In the genomic region with DNA sequence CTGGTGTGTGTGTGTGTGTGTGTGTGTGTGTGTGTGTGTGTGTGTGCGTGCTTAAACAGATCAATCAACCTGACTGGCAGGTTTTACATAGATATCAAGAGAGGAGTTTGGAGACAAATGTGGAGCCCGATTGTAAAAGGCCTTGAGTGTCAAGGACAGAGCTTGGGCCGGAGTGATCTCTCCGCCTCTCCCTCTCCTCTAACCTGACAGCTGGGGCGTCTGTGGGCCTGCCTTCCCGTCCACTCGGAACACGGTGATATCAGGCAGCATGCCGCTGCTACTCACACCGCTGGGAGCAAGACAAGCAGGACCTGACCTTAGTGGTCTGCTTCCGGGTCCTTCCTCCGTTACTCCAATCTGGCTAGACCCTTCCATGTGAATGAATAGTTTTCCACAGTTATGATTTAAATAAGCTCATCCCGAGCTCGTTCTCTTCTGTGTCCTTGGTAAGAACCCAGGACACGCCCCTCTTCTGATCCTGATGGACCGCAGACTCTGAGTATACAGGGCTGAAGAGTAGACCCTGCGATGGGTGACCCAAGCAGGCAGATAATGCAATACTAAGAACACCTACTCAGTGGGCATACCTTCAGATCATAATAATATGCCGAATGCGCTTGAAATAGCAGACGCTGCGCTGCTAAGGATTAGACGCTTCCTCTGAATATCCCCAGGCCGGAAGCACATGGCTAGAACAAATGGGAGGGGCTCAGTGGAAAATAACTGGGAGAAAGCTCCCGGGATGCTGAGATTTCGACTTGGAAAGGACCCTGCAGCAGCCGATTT, we compare ENCODE assay signal across 7 mouse cellular contexts.
DNase-seq lines count a peak whose midpoint lies in the region; ATAC-seq and TF ChIP-seq lines count a peak whose summit lies in the region.

No protein-coding gene starts in this region.

- no peak overlapping the region for H3K9ac ChIP-seq in lung, embryonic 14.5 days
- H3K9ac ChIP-seq in embryonic facial prominence, embryonic 13.5 days: no peak overlapping the region
- H3K9ac ChIP-seq in heart, embryonic 13.5 days: no peak overlapping the region; the same call in 1 of the 2 replicates

- TF ChIP-seq CTCF in lung, embryonic 14.5 days (IDR thresholded peaks at IDR 0.05; ENCODE audit: low read depth): no peak

- peak; percentile 15; the same call in 1 of the 2 replicates for ATAC-seq in lung, embryonic 14.5 days (ENCODE audit: insufficient read depth)
- ATAC-seq in embryonic facial prominence, embryonic 13.5 days (ENCODE audit: insufficient number of reproducible peaks, insufficient read depth, low FRiP score, low TSS enrichment, low read depth): peak; percentile 59; the same call in 1 of the 2 replicates
- ATAC-seq in heart, embryonic 13.5 days (ENCODE audit: extremely low read depth, insufficient number of reproducible peaks, low FRiP score, low TSS enrichment): no peak

- H3K4me3 ChIP-seq in lung, embryonic 14.5 days (ENCODE audit: low read depth, low read length): no peak overlapping the region
- H3K4me3 ChIP-seq in embryonic facial prominence, embryonic 13.5 days: peak overlapping the region; percentile 1; the same call in 1 of the 2 replicates
- H3K4me3 ChIP-seq in heart, embryonic 13.5 days: no peak overlapping the region
- no peak overlapping the region for H3K4me3 ChIP-seq in midbrain, embryonic 10.5 days

- no peaks in the 10 kb centered on the region for H3K9me3 ChIP-seq in lung, embryonic 14.5 days (ENCODE audit: low read depth, low read length)
- H3K9me3 ChIP-seq in embryonic facial prominence, embryonic 13.5 days: no peaks in the 10 kb centered on the region
- H3K9me3 ChIP-seq in heart, embryonic 13.5 days: no peaks in the 10 kb centered on the region
- H3K9me3 ChIP-seq in midbrain, embryonic 10.5 days (replicated peaks): no peaks in the 10 kb centered on the region

- H3K4me1 ChIP-seq in lung, embryonic 14.5 days (ENCODE audit: insufficient read depth): no peaks in the 10 kb centered on the region
- H3K4me1 ChIP-seq in embryonic facial prominence, embryonic 13.5 days: peaks cover 12% of the 10 kb centered on the region
- peaks cover 6% of the 10 kb centered on the region; the same call in 1 of the 2 replicates for H3K4me1 ChIP-seq in heart, embryonic 13.5 days
- H3K4me1 ChIP-seq in midbrain, embryonic 10.5 days: peaks cover 22% of the 10 kb centered on the region

- H3K36me3 ChIP-seq in lung, embryonic 14.5 days (ENCODE audit: insufficient read depth): no peaks in the 10 kb centered on the region
- H3K36me3 ChIP-seq in embryonic facial prominence, embryonic 13.5 days: no peaks in the 10 kb centered on the region
- no peaks in the 10 kb centered on the region for H3K36me3 ChIP-seq in heart, embryonic 13.5 days
- H3K36me3 ChIP-seq in midbrain, embryonic 10.5 days: no peaks in the 10 kb centered on the region

- 48% methylated on average over 26 of the region's 26 CpGs for WGBS in lung, embryonic 14.5 days
- 49% methylated on average over 26 of the region's 26 CpGs for WGBS in embryonic facial prominence, embryonic 13.5 days
- 55% methylated on average over 26 of the region's 26 CpGs for WGBS in heart, embryonic 13.5 days
- 86% methylated on average over 26 of the region's 26 CpGs for WGBS in midbrain, embryonic 10.5 days

- H3K27ac ChIP-seq in lung, embryonic 14.5 days (ENCODE audit: low read depth): no peak overlapping the region
- no peak overlapping the region for H3K27ac ChIP-seq in embryonic facial prominence, embryonic 13.5 days
- H3K27ac ChIP-seq in heart, embryonic 13.5 days (replicated peaks): no peak overlapping the region
- H3K27ac ChIP-seq in midbrain, embryonic 10.5 days (replicated peaks): peak overlapping the region; percentile 9; the same call in 1 of the 2 replicates

- peak; percentile 50 for DNase-seq in lung, embryonic 14.5 days
- no peak for DNase-seq in lung, postnatal 25 days (ENCODE audit: low spot score)
- DNase-seq in midbrain, embryonic 10.5 days (ENCODE audit: low spot score): no peak
- DNase-seq in thymus, postnatal 36 days: no peak
- DNase-seq in spleen, adult 18-20 months: no peak

- H3K27me3 ChIP-seq in lung, embryonic 14.5 days (ENCODE audit: insufficient read depth, low read length): no peaks in the 10 kb centered on the region
- no peaks in the 10 kb centered on the region for H3K27me3 ChIP-seq in embryonic facial prominence, embryonic 13.5 days
- no peaks in the 10 kb centered on the region for H3K27me3 ChIP-seq in heart, embryonic 13.5 days (replicated peaks)
- no peaks in the 10 kb centered on the region for H3K27me3 ChIP-seq in midbrain, embryonic 10.5 days (ENCODE audit: low read depth, poor library complexity, severe bottlenecking)

- H3K4me2 ChIP-seq in lung, embryonic 14.5 days: peak overlapping the region; percentile 1; the same call in 1 of the 2 replicates
- H3K4me2 ChIP-seq in embryonic facial prominence, embryonic 13.5 days: peak overlapping the region; percentile 52
- 0 out of 2 replicates have a peak overlapping the region, but pooled peaks have one; percentile 4 for H3K4me2 ChIP-seq in heart, embryonic 13.5 days

Comparison
In these comparisons a context has a peak if more than half of its experiments do, and no peak if none do; other contexts are left out.
1. H3K4me2 ChIP-seq: peak in every context shown above with its lines; median percentile 52 in embryonic facial prominence, embryonic 13.5 days; 4 in heart, embryonic 13.5 days; 1 in lung, embryonic 14.5 days.